Mouse (Mus musculus) heart, postnatal 25 days (tissue): ENCODE measurements at regions not wholly inside any gene's neighbourhood (a gene's known extent, or its start where the extent isn't known, plus 50 kb on each side); places are given as distances from the start of the nearest gene placed in this dataset.

Experiments
- DNase-seq: peaks from one replicate; pipeline ENCODE4 v3.0.0; 2022; ENCODE audit warnings: low spot score
- intact Hi-C: fragments of 180-260 bp; cut with DNase I; formaldehyde crosslinking; loops from one replicate; pipeline ENCODE4 v1.15.1; 2025

GRCm38 (mm10) chr9:61716751-61717150, 197.6 kb downstream of the Rplp1 start:
- intact Hi-C loops = no loop called here
- DNase-seq = no peak

- intact Hi-C loops = no loop called here
These were observed 199.9 kb downstream of the Rplp1 start for GRCm38 (mm10) chr9:61714331-61715035.

GRCm38 (mm10) chr9:61713806-61714205, 200.5 kb downstream of the Rplp1 start:
- no peak for DNase-seq
- intact Hi-C loops = no loop called here

More at GRCm38 (mm10) chr9:61714331-61715035, 199.9 kb downstream of the Rplp1 start:
- no peak for DNase-seq

GRCm38 (mm10) chr9:61711296-61711695, 203.0 kb downstream of the Rplp1 start:
- intact Hi-C loops = no loop called here
- DNase-seq = no peak

- intact Hi-C loops = no loop called here
- DNase-seq = no peak
These were observed 206.5 kb downstream of the Rplp1 start for GRCm38 (mm10) chr9:61707875-61708274.

GRCm38 (mm10) chr9:61707296-61707695, 207.0 kb downstream of the Rplp1 start:
- intact Hi-C loops = no loop called here
- DNase-seq = no peak

- intact Hi-C loops = no loop called here
- no peak for DNase-seq
These were observed 208.0 kb downstream of the Rplp1 start for GRCm38 (mm10) chr9:61706263-61706755.

GRCm38 (mm10) chr9:61705586-61706233, 208.6 kb downstream of the Rplp1 start:
- peak; percentile 27 for DNase-seq
- intact Hi-C loops = no loop called here

- intact Hi-C loops = no loop called here
- DNase-seq = no peak
These were observed 211.0 kb downstream of the Rplp1 start for GRCm38 (mm10) chr9:61703301-61703700.

GRCm38 (mm10) chr9:61702280-61702966, 211.9 kb downstream of the Rplp1 start:
- intact Hi-C loops = no loop called here
- no peak for DNase-seq

GRCm38 (mm10) chr9:61700576-61700975, 213.8 kb downstream of the Rplp1 start:
- intact Hi-C loops = no loop called here
- no peak for DNase-seq

- intact Hi-C loops = loop anchor here (2.0 to 10.0 kb wide), 5 partner anchors 52 to 802 kb away; no protein-coding TSS in a partner anchor
- no peak for DNase-seq
These were observed 214.7 kb downstream of the Rplp1 start for GRCm38 (mm10) chr9:61699618-61700017.

- intact Hi-C loops = loop anchor here (2.0 to 10.0 kb wide), 6 partner anchors 51 to 801 kb away; partner anchors contain the start of gene Tle3
These were observed 216.4 kb downstream of the Rplp1 start for GRCm38 (mm10) chr9:61697959-61698358.

GRCm38 (mm10) chr9:61696831-61697230, 217.5 kb downstream of the Rplp1 start:
- intact Hi-C loops = loop anchor here (2.0 to 10.0 kb wide), 4 partner anchors 50 to 800 kb away; partner anchors contain the start of gene Tle3
- no peak for DNase-seq

More at GRCm38 (mm10) chr9:61697959-61698358, 216.4 kb downstream of the Rplp1 start:
- DNase-seq = peak; percentile 35

- no peak for DNase-seq
- intact Hi-C loops = loop anchor here (2.0 to 10.0 kb wide), 4 partner anchors 49 to 799 kb away; partner anchors contain the start of gene Tle3
These were observed 218.5 kb downstream of the Rplp1 start for GRCm38 (mm10) chr9:61695821-61696220.

GRCm38 (mm10) chr9:61695381-61695791, 219.0 kb downstream of the Rplp1 start:
- DNase-seq = no peak
- intact Hi-C loops = loop anchor here (5.0 to 10.0 kb wide), 3 partner anchors 48 to 798 kb away; no protein-coding TSS in a partner anchor

GRCm38 (mm10) chr9:61694206-61694605, 220.1 kb downstream of the Rplp1 start:
- intact Hi-C loops = loop anchor here (10.0 kb wide), 1 partner anchor 249 kb away; no protein-coding TSS in a partner anchor
- DNase-seq = no peak

GRCm38 (mm10) chr9:61690786-61691185, 223.6 kb downstream of the Rplp1 start:
- DNase-seq = no peak
- intact Hi-C loops = loop anchor here (10.0 kb wide), 1 partner anchor 246 kb away; no protein-coding TSS in a partner anchor

GRCm38 (mm10) chr9:61689939-61690338, 224.4 kb downstream of the Rplp1 start:
- intact Hi-C loops = loop anchor here (10.0 kb wide), 1 partner anchor 245 kb away; no protein-coding TSS in a partner anchor
- peak; percentile 58 for DNase-seq

- intact Hi-C loops = no loop called here
- DNase-seq = no peak
These were observed 224.8 kb downstream of the Rplp1 start for GRCm38 (mm10) chr9:61689516-61689915.
